Mouse (Mus musculus): ENCODE data around the gene Cfap44. TPM values are rescaled to one million over a fixed set of nuclear protein-coding genes. Genes with fewer than 3 reads are reported as not detected.

The Cfap44 gene
- polyA plus RNA-seq, 1 experiment from 2014 or later, result not detected

DNA sequence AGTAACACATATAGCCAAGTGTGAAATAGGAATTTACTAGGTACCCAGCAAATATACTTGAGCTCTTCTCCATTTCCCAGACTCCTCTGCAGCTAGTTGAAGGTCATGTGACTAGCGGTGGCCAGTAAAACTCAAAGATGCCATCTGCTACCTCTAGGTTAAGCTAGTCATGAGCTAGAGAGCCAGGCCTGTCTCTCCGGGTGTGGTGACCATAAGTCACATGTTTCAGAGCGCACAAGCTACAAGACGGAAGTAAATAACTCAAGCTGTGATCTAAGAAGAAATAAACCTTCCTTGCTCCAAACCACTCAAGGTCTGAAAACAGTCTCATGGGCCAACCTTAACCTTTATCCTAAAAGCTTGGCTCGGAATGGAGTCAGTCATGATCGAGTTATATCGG lies 134.4 kb downstream of the Cfap44 start:
- Histone ChIP-seq H3K4me1 (replicated peaks; ENCODE audit: control insufficient read depth, insufficient read depth, low read length) (no peaks in the 10 kb centered on the region), H3K36me3 (ENCODE audit: control insufficient read depth, insufficient read depth) (no peaks in the 10 kb centered on the region), H3K27ac (ENCODE audit: low read depth, low read length) (no peak overlapping the region), H3K27me3 (replicated peaks; ENCODE audit: control insufficient read depth, insufficient read depth, low read length) (no peaks in the 10 kb centered on the region), H3K4me2 (replicated peaks; ENCODE audit: low read depth) (no peak overlapping the region), H3K4me3 (ENCODE audit: low read depth, low read length) (no peak overlapping the region), H3K9me3 (ENCODE audit: control insufficient read depth) (no peaks in the 10 kb centered on the region), H3K9ac (ENCODE audit: low read depth, low read length) (no peak overlapping the region)
- no peak for ATAC-seq
- TF ChIP-seq CTCF (IDR thresholded peaks at IDR 0.05; ENCODE audit: low read depth), result no peak
- WGBS, result 86% methylated on average over 7 of the region's 7 CpGs

DNA sequence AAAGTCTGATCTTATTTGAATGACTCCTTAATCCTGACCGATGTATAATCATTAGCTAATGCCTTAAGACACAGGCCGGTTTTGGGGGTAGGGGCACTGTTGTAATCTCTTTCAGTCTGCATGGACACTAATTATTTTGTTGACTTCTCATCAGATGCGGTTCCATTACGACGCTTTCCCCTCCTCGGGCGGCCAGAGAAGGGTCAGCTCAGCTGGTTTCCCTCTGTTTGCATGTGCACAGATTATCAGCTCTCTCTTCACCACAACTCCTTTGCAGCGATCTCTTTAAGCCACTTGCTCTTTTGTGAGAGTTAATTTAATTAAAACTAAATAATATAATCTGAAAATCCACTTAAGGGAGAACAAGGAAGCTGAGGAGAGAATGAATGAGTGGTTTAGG lies 135.1 kb downstream of the Cfap44 start:
- no peak overlapping the region for H3K4me2 ChIP-seq (replicated peaks; ENCODE audit: low read depth)
- H3K9me3 ChIP-seq (ENCODE audit: control insufficient read depth), result no peaks in the 10 kb centered on the region
- no peak overlapping the region for H3K27ac ChIP-seq (ENCODE audit: low read depth, low read length)
- 59% methylated on average over 8 of the region's 8 CpGs for WGBS
- TF ChIP-seq CTCF (IDR thresholded peaks at IDR 0.05; ENCODE audit: low read depth), result no peak
- no peak overlapping the region for H3K4me3 ChIP-seq (ENCODE audit: low read depth, low read length)
- H3K27me3 ChIP-seq (replicated peaks; ENCODE audit: control insufficient read depth, insufficient read depth, low read length), result no peaks in the 10 kb centered on the region
- H3K36me3 ChIP-seq (ENCODE audit: control insufficient read depth, insufficient read depth), result no peaks in the 10 kb centered on the region
- H3K9ac ChIP-seq (ENCODE audit: low read depth, low read length), result no peak overlapping the region
- no peaks in the 10 kb centered on the region for H3K4me1 ChIP-seq (replicated peaks; ENCODE audit: control insufficient read depth, insufficient read depth, low read length)
- no peak for ATAC-seq

DNA sequence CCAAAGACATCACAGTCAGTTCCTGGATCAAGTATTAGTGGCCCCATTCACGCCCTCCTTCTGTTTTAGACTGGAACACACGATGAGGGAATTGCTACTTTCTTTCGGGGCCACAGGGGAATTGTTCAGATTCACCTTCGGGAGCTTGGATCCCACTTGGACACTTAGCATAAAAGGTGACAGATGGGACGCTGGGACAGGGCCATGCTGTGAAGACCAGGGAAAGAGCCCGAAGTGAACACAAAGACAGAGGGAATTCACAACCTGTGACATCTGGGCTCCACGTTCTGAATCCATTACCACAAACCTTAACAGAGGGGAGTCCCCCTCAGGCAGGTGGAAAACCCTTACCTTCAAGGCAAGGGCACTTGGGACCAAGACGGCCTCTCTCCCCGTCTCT lies 135.6 kb downstream of the Cfap44 start:
- no peak overlapping the region for H3K9ac ChIP-seq (ENCODE audit: low read depth, low read length)
- no peak overlapping the region for H3K4me2 ChIP-seq (replicated peaks; ENCODE audit: low read depth)
- no peaks in the 10 kb centered on the region for H3K4me1 ChIP-seq (replicated peaks; ENCODE audit: control insufficient read depth, insufficient read depth, low read length)
- no peaks in the 10 kb centered on the region for H3K9me3 ChIP-seq (ENCODE audit: control insufficient read depth)
- no peak for ATAC-seq
- no peaks in the 10 kb centered on the region for H3K36me3 ChIP-seq (ENCODE audit: control insufficient read depth, insufficient read depth)
- H3K27me3 ChIP-seq (replicated peaks; ENCODE audit: control insufficient read depth, insufficient read depth, low read length), result no peaks in the 10 kb centered on the region
- no peak overlapping the region for H3K4me3 ChIP-seq (ENCODE audit: low read depth, low read length)
- no peak for TF ChIP-seq CTCF (IDR thresholded peaks at IDR 0.05; ENCODE audit: low read depth)
- no peak overlapping the region for H3K27ac ChIP-seq (ENCODE audit: low read depth, low read length)
- 44% methylated on average over 9 of the region's 9 CpGs for whole genome bisulfite sequencing

DNA sequence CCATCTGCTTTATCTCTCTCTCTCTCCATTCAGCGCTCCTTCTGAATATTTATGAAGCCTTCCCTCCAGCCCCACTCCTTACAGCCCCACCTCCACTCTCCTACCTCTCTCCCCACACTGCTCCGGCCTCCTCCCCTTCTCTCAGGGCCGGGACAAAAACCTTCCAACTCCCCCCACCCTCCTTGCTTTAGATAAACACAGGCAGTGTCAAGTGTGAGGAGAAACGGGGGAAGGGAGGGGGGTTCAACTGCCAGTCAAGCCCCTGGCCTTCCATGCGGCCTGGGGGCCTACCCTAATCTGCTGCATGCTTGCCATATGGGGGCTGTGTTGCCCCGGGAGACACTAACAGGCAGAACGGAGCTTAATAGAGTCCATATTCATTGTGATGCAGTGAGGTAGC lies 136.2 kb downstream of the Cfap44 start:
- no peak for ATAC-seq
- Histone ChIP-seq H3K27me3 (replicated peaks; ENCODE audit: control insufficient read depth, insufficient read depth, low read length) (no peaks in the 10 kb centered on the region), H3K27ac (ENCODE audit: low read depth, low read length) (no peak overlapping the region), H3K9me3 (ENCODE audit: control insufficient read depth) (no peaks in the 10 kb centered on the region), H3K36me3 (ENCODE audit: control insufficient read depth, insufficient read depth) (no peaks in the 10 kb centered on the region), H3K4me3 (ENCODE audit: low read depth, low read length) (no peak overlapping the region), H3K4me1 (replicated peaks; ENCODE audit: control insufficient read depth, insufficient read depth, low read length) (no peaks in the 10 kb centered on the region), H3K9ac (ENCODE audit: low read depth, low read length) (no peak overlapping the region), H3K4me2 (replicated peaks; ENCODE audit: low read depth) (no peak overlapping the region)
- no peak for TF ChIP-seq CTCF (IDR thresholded peaks at IDR 0.05; ENCODE audit: low read depth)
- 17% methylated on average over 7 of the region's 7 CpGs for WGBS

DNA sequence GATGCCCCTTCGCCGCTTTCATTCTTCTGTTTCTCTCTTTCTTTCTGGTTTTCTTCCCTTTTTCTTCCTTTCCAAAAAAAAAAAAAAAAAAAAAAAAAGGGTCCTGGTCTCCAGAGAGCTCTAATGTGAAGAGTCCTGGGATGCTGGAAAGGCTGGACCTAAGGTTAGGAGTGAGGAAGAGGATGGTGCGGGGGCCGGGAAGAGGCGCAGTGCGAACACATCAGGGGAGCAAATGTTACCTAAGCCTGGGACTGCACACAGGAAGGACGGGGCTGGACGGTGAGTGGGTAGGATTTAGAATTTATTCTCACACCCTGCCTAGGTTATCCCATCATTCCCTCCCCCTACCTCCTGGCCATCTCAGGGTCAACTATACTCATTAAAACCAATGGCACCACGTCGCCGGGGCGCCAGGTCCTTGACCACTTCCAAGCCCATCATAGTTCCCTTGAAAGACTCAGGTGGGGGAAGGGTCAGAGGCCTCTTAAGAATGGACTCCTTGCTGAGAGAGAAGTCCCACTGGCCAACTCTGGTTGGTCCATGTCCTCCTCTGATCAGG lies 136.7 kb downstream of the Cfap44 start:
- ATAC-seq, result no peak
- TF ChIP-seq CTCF (IDR thresholded peaks at IDR 0.05; ENCODE audit: low read depth), result no peak
- no peak overlapping the region for H3K9ac ChIP-seq (ENCODE audit: low read depth, low read length)
- H3K27me3 ChIP-seq (replicated peaks; ENCODE audit: control insufficient read depth, insufficient read depth, low read length), result no peaks in the 10 kb centered on the region
- WGBS, result 63% methylated on average over 12 of the region's 12 CpGs
- no peak overlapping the region for H3K4me3 ChIP-seq (ENCODE audit: low read depth, low read length)
- no peaks in the 10 kb centered on the region for H3K9me3 ChIP-seq (ENCODE audit: control insufficient read depth)
- H3K4me2 ChIP-seq (replicated peaks; ENCODE audit: low read depth), result no peak overlapping the region
- no peak overlapping the region for H3K27ac ChIP-seq (ENCODE audit: low read depth, low read length)
- no peaks in the 10 kb centered on the region for H3K36me3 ChIP-seq (ENCODE audit: control insufficient read depth, insufficient read depth)
- no peaks in the 10 kb centered on the region for H3K4me1 ChIP-seq (replicated peaks; ENCODE audit: control insufficient read depth, insufficient read depth, low read length)

Other genes with a start within 250 kb of the Cfap44 start
- gene Usf3, start 221.6 kb upstream of the Cfap44 start, polyA plus RNA-seq (2015; fragmentation: Nextera tagmentation; extraction: Ambion mirVana), result 2.1 and 2.3 TPM in 2 replicates
- gene Sidt1, start 61.6 kb upstream of the Cfap44 start, polyA plus RNA-seq (2015; fragmentation: Nextera tagmentation; extraction: Ambion mirVana), result 1.1 and 1.2 TPM in 2 replicates
- gene Spice1, start 47.7 kb upstream of the Cfap44 start, polyA plus RNA-seq (2015; fragmentation: Nextera tagmentation; extraction: Ambion mirVana), result 4.2 and 4.7 TPM in 2 replicates
- gene Boc, start 164.1 kb downstream of the Cfap44 start, polyA plus RNA-seq (2015; fragmentation: Nextera tagmentation; extraction: Ambion mirVana), result 3.1 and 3.6 TPM in 2 replicates

Data from intestine, postnatal 0 days (tissue).